Mouse (Mus musculus): ENCODE measurements at regions not wholly inside any gene's neighbourhood (a gene's known extent, or its start where the extent isn't known, plus 50 kb on each side); places are given as distances from the start of the nearest gene placed in this dataset.

GRCm38 (mm10) chr7:73165521-73165920 lies 209.8 kb upstream of the Rgma start:
- WGBS = 60% methylated on average over 8 of the region's 8 CpGs
- no peak for ATAC-seq (replicated peaks; ENCODE audit: insufficient number of reproducible peaks, low FRiP score, low TSS enrichment, low read depth)

GRCm38 (mm10) chr7:73169416-73169815 lies 205.9 kb upstream of the Rgma start:
- no peak overlapping the region for H3K4me3 ChIP-seq (ENCODE audit: low read depth, low read length)
- ATAC-seq (replicated peaks; ENCODE audit: insufficient number of reproducible peaks, low FRiP score, low TSS enrichment, low read depth) (no peak), DNase-seq (ENCODE audit: low spot score) (no peak)
- H3K27ac ChIP-seq (replicated peaks; ENCODE audit: low read depth, low read length) = no peak overlapping the region
- H3K4me1 ChIP-seq (ENCODE audit: control insufficient read depth, insufficient read depth, low read length) = no peaks in the 10 kb centered on the region
- H3K9me3 ChIP-seq (replicated peaks; ENCODE audit: control insufficient read depth, low read length) = no peaks in the 10 kb centered on the region
- WGBS = 86% methylated on average over 8 of the region's 8 CpGs
- H3K36me3 ChIP-seq (replicated peaks; ENCODE audit: control insufficient read depth, insufficient read depth, low read depth, low read length) = no peaks in the 10 kb centered on the region
- H3K4me2 ChIP-seq (ENCODE audit: low read depth, low read length) = no peak overlapping the region
- H3K27me3 ChIP-seq (ENCODE audit: control insufficient read depth, insufficient read depth, low read length) = no peaks in the 10 kb centered on the region
- no peak overlapping the region for H3K9ac ChIP-seq (replicated peaks; ENCODE audit: low read length)

More at GRCm38 (mm10) chr7:73165521-73165920, 209.8 kb upstream of the Rgma start:
- no peak overlapping the region for H3K4me2 ChIP-seq (ENCODE audit: low read depth, low read length)
- H3K36me3 ChIP-seq (replicated peaks; ENCODE audit: control insufficient read depth, insufficient read depth, low read depth, low read length) = no peaks in the 10 kb centered on the region
- no peak overlapping the region for H3K9ac ChIP-seq (replicated peaks; ENCODE audit: low read length)
- no peak for DNase-seq (ENCODE audit: low spot score)
- H3K9me3 ChIP-seq (replicated peaks; ENCODE audit: control insufficient read depth, low read length) = no peaks in the 10 kb centered on the region
- H3K27me3 ChIP-seq (ENCODE audit: control insufficient read depth, insufficient read depth, low read length) = no peaks in the 10 kb centered on the region
- H3K4me3 ChIP-seq (ENCODE audit: low read depth, low read length) = no peak overlapping the region
- no peaks in the 10 kb centered on the region for H3K4me1 ChIP-seq (ENCODE audit: control insufficient read depth, insufficient read depth, low read length)
- H3K27ac ChIP-seq (replicated peaks; ENCODE audit: low read depth, low read length) = no peak overlapping the region

- Histone ChIP-seq H3K4me2 (ENCODE audit: low read depth, low read length) (no peak overlapping the region), H3K4me3 (ENCODE audit: low read depth, low read length) (no peak overlapping the region), H3K4me1 (ENCODE audit: control insufficient read depth, insufficient read depth, low read length) (no peaks in the 10 kb centered on the region), H3K9ac (replicated peaks; ENCODE audit: low read length) (no peak overlapping the region), H3K9me3 (replicated peaks; ENCODE audit: control insufficient read depth, low read length) (no peaks in the 10 kb centered on the region), H3K27ac (replicated peaks; ENCODE audit: low read depth, low read length) (no peak overlapping the region), H3K36me3 (replicated peaks; ENCODE audit: control insufficient read depth, insufficient read depth, low read depth, low read length) (no peaks in the 10 kb centered on the region), H3K27me3 (ENCODE audit: control insufficient read depth, insufficient read depth, low read length) (no peaks in the 10 kb centered on the region)
- ATAC-seq (replicated peaks; ENCODE audit: insufficient number of reproducible peaks, low FRiP score, low TSS enrichment, low read depth) = no peak
- WGBS = 90% methylated on average over 4 of the region's 4 CpGs
- DNase-seq (ENCODE audit: low spot score) = no peak
These were observed 202.7 kb upstream of the Rgma start for GRCm38 (mm10) chr7:73172615-73173014.

- DNase-seq (ENCODE audit: low spot score) (no peak), ATAC-seq (replicated peaks; ENCODE audit: insufficient number of reproducible peaks, low FRiP score, low TSS enrichment, low read depth) (no peak)
- no peaks in the 10 kb centered on the region for H3K27me3 ChIP-seq (ENCODE audit: control insufficient read depth, insufficient read depth, low read length)
- no peak overlapping the region for H3K4me2 ChIP-seq (ENCODE audit: low read depth, low read length)
- no peaks in the 10 kb centered on the region for H3K4me1 ChIP-seq (ENCODE audit: control insufficient read depth, insufficient read depth, low read length)
- no peaks in the 10 kb centered on the region for H3K36me3 ChIP-seq (replicated peaks; ENCODE audit: control insufficient read depth, insufficient read depth, low read depth, low read length)
- WGBS = 88% methylated on average over 8 of the region's 8 CpGs
- peak overlapping the region; percentile 28; the same call in 1 of the 2 replicates for H3K27ac ChIP-seq (replicated peaks; ENCODE audit: low read depth, low read length)
- H3K4me3 ChIP-seq (ENCODE audit: low read depth, low read length) = no peak overlapping the region
- no peak overlapping the region for H3K9ac ChIP-seq (replicated peaks; ENCODE audit: low read length)
- H3K9me3 ChIP-seq (replicated peaks; ENCODE audit: control insufficient read depth, low read length) = no peaks in the 10 kb centered on the region
These were observed 191.5 kb upstream of the Rgma start for GRCm38 (mm10) chr7:73183761-73184160.

GRCm38 (mm10) chr7:73184208-73185070 lies 190.9 kb upstream of the Rgma start:
- Histone ChIP-seq H3K4me3 (ENCODE audit: low read depth, low read length) (no peak overlapping the region), H3K36me3 (replicated peaks; ENCODE audit: control insufficient read depth, insufficient read depth, low read depth, low read length) (no peaks in the 10 kb centered on the region), H3K27ac (replicated peaks; ENCODE audit: low read depth, low read length) (peak overlapping the region; percentile 28; the same call in 1 of the 2 replicates), H3K4me1 (ENCODE audit: control insufficient read depth, insufficient read depth, low read length) (no peaks in the 10 kb centered on the region), H3K27me3 (ENCODE audit: control insufficient read depth, insufficient read depth, low read length) (no peaks in the 10 kb centered on the region), H3K9me3 (replicated peaks; ENCODE audit: control insufficient read depth, low read length) (no peaks in the 10 kb centered on the region), H3K4me2 (ENCODE audit: low read depth, low read length) (no peak overlapping the region), H3K9ac (replicated peaks; ENCODE audit: low read length) (no peak overlapping the region)
- ATAC-seq (replicated peaks; ENCODE audit: insufficient number of reproducible peaks, low FRiP score, low TSS enrichment, low read depth) = 0 out of 2 replicates have a peak, but pooled peaks have one; percentile 18
- 88% methylated on average over 14 of the region's 14 CpGs for WGBS
- DNase-seq (ENCODE audit: low spot score) = no peak

GRCm38 (mm10) chr7:73185071-73185531 lies 190.2 kb upstream of the Rgma start:
- no peak overlapping the region for H3K4me2 ChIP-seq (ENCODE audit: low read depth, low read length)
- peak; percentile 72; the same call in 1 of the 2 replicates for ATAC-seq (replicated peaks; ENCODE audit: insufficient number of reproducible peaks, low FRiP score, low TSS enrichment, low read depth)
- no peak overlapping the region for H3K27ac ChIP-seq (replicated peaks; ENCODE audit: low read depth, low read length)
- no peaks in the 10 kb centered on the region for H3K27me3 ChIP-seq (ENCODE audit: control insufficient read depth, insufficient read depth, low read length)
- no peak overlapping the region for H3K4me3 ChIP-seq (ENCODE audit: low read depth, low read length)
- H3K4me1 ChIP-seq (ENCODE audit: control insufficient read depth, insufficient read depth, low read length) = no peaks in the 10 kb centered on the region
- no peak overlapping the region for H3K9ac ChIP-seq (replicated peaks; ENCODE audit: low read length)
- 70% methylated on average over 10 of the region's 10 CpGs for WGBS
- H3K9me3 ChIP-seq (replicated peaks; ENCODE audit: control insufficient read depth, low read length) = no peaks in the 10 kb centered on the region
- no peak for DNase-seq (ENCODE audit: low spot score)
- H3K36me3 ChIP-seq (replicated peaks; ENCODE audit: control insufficient read depth, insufficient read depth, low read depth, low read length) = no peaks in the 10 kb centered on the region

- DNase-seq (ENCODE audit: low spot score) (no peak), ATAC-seq (replicated peaks; ENCODE audit: insufficient number of reproducible peaks, low FRiP score, low TSS enrichment, low read depth) (no peak; the same call in 1 of the 2 replicates)
- no peaks in the 10 kb centered on the region for H3K27me3 ChIP-seq (ENCODE audit: control insufficient read depth, insufficient read depth, low read length)
- no peak overlapping the region for H3K27ac ChIP-seq (replicated peaks; ENCODE audit: low read depth, low read length)
- no peaks in the 10 kb centered on the region for H3K36me3 ChIP-seq (replicated peaks; ENCODE audit: control insufficient read depth, insufficient read depth, low read depth, low read length)
- H3K4me2 ChIP-seq (ENCODE audit: low read depth, low read length) = no peak overlapping the region
- H3K4me3 ChIP-seq (ENCODE audit: low read depth, low read length) = no peak overlapping the region
- H3K9me3 ChIP-seq (replicated peaks; ENCODE audit: control insufficient read depth, low read length) = no peaks in the 10 kb centered on the region
- no peaks in the 10 kb centered on the region for H3K4me1 ChIP-seq (ENCODE audit: control insufficient read depth, insufficient read depth, low read length)
- 89% methylated on average over 5 of the region's 5 CpGs for WGBS
- no peak overlapping the region for H3K9ac ChIP-seq (replicated peaks; ENCODE audit: low read length)
These were observed 189.7 kb upstream of the Rgma start for GRCm38 (mm10) chr7:73185591-73185990.

GRCm38 (mm10) chr7:73186501-73186900 lies 188.8 kb upstream of the Rgma start:
- 88% methylated on average over 3 of the region's 3 CpGs for WGBS
- ATAC-seq (replicated peaks; ENCODE audit: insufficient number of reproducible peaks, low FRiP score, low TSS enrichment, low read depth) (no peak), DNase-seq (ENCODE audit: low spot score) (no peak)
- Histone ChIP-seq H3K36me3 (replicated peaks; ENCODE audit: control insufficient read depth, insufficient read depth, low read depth, low read length) (no peaks in the 10 kb centered on the region), H3K9me3 (replicated peaks; ENCODE audit: control insufficient read depth, low read length) (no peaks in the 10 kb centered on the region), H3K27ac (replicated peaks; ENCODE audit: low read depth, low read length) (no peak overlapping the region), H3K4me1 (ENCODE audit: control insufficient read depth, insufficient read depth, low read length) (no peaks in the 10 kb centered on the region), H3K9ac (replicated peaks; ENCODE audit: low read length) (no peak overlapping the region), H3K4me3 (ENCODE audit: low read depth, low read length) (no peak overlapping the region), H3K27me3 (ENCODE audit: control insufficient read depth, insufficient read depth, low read length) (no peaks in the 10 kb centered on the region), H3K4me2 (ENCODE audit: low read depth, low read length) (no peak overlapping the region)

Measured in embryonic facial prominence, embryonic 11.5 days (tissue).